Mouse (Mus musculus) liver, embryonic 14.5 days (tissue): ENCODE measurements around the gene Ndufaf3. TPM values are rescaled to one million over a fixed set of nuclear protein-coding genes. Genes with fewer than 3 reads are reported as not detected.

Source experiments
- ATAC-seq: fragments of 200-750 bp; cut with Nextera tagmentation; 2 replicates; pipeline ENCODE4 v1.8.0; 2017; ENCODE audit warnings: moderate number of reproducible peaks, mild to moderate bottlenecking, moderate library complexity; ENCODE audit not compliant: insufficient read depth
- DNase-seq, 3 experiments: peaks; one replicate each; pipeline ENCODE4 v3.0.0-alpha.2; 2012 to 2013; ENCODE audit warnings: low read depth in 3 of 3, low spot score in 3 of 3
- H3K27ac ChIP-seq: fragments of 300-500 bp; sonication (generic); 2 replicates; pipeline ENCODE4 v1.5.1; 2014; ENCODE audit warnings: moderate library complexity, mild to moderate bottlenecking, control low read depth, inconsistent platforms
- H3K27me3 ChIP-seq: fragments of 300-500 bp; sonication (generic); 2 replicates; pipeline ENCODE4 v1.6.1; 2014; ENCODE audit warnings: mild to moderate bottlenecking, low read length, moderate library complexity; ENCODE audit not compliant: control insufficient read depth, insufficient read depth
- H3K36me3 ChIP-seq: fragments of 300-500 bp; sonication (generic); replicated peaks from 2 replicates; pipeline ENCODE4 v1.6.1; 2014; ENCODE audit warnings: low read depth; ENCODE audit not compliant: control insufficient read depth, insufficient read depth
- H3K4me1 ChIP-seq, 2 experiments: fragments of 200-500 bp in 1 of 2; fragments of 300-500 bp in 1 of 2; sonication (generic) in 1 of 2; replicated peaks; 2 replicates each; pipeline ENCODE4 v1.6.1; 2012 to 2014; ENCODE audit warnings: antibody characterized with exemption in 1 of 2, inconsistent platforms in 1 of 2, low read length in 1 of 2; ENCODE audit not compliant: control insufficient read depth in 2 of 2, insufficient read depth in 2 of 2
- H3K4me2 ChIP-seq: fragments of 300-500 bp; sonication (generic); 2 replicates; pipeline ENCODE4 v1.6.1; 2014; ENCODE audit warnings: low read depth, mild to moderate bottlenecking, control low read depth, moderate library complexity
- H3K4me3 ChIP-seq, 2 experiments: fragments of 200-500 bp in 1 of 2; fragments of 300-500 bp in 1 of 2; sonication (generic) in 1 of 2; 2 replicates each; pipeline ENCODE4 v1.5.1; 2012 to 2014; ENCODE audit warnings: low read depth in 2 of 2, low read length in 2 of 2, mild to moderate bottlenecking in 2 of 2, control low read depth in 1 of 2, inconsistent platforms in 1 of 2, moderate library complexity in 1 of 2; ENCODE audit not compliant: insufficient read depth in 1 of 2
- H3K9ac ChIP-seq: fragments of 300-500 bp; sonication (generic); replicated peaks from 2 replicates; pipeline ENCODE4 v1.6.1; 2014; ENCODE audit warnings: mild to moderate bottlenecking, control low read depth, moderate library complexity
- H3K9me3 ChIP-seq: fragments of 300-500 bp; sonication (generic); 2 replicates; pipeline ENCODE4 v1.6.1; 2016; ENCODE audit warnings: low read length, mixed read lengths; ENCODE audit not compliant: control insufficient read depth
- CTCF ChIP-seq: IDR thresholded peaks from 2 replicates; pipeline ENCODE4 v1.5.1; 2016; ENCODE audit warnings: antibody characterized with exemption, low read depth, control low read depth
- EP300 ChIP-seq: IDR thresholded peaks from 2 replicates; pipeline ENCODE4 v1.6.1; 2016; ENCODE audit warnings: antibody characterized with exemption, low read depth
- WGBS: fragments of 180-500 bp; shearing (Covaris S2); extraction: QIAGEN DNeasy Blood & Tissue Kit; methylation state at CpG from one replicate; pipeline ENCODE4 v1.1.7; 2014; ENCODE audit not compliant: insufficient replicate concordance; 5-methylcytosine and 5-hydroxymethylcytosine counted together
- polyA plus RNA-seq, 2 experiments: library from polyadenylated mRNA; depleted of rRNA in 1 of 2; stranded (reverse) in 1 of 2; unstranded in 1 of 2; fragments of >200 nt; fragmentation: Nextera tagmentation in 1 of 2; extraction: Ambion mirVana in 1 of 2; gene quantifications; 2 replicates each; pipeline versions ENCODE4 v1.2.1 to v1.2.3; 2012 to 2014

Ndufaf3 gene
- polyA plus RNA-seq, 2 experiments, result 12.1 to 36.1 TPM

GRCm38 (mm10) chr9:108589229-108589628, 22.0 kb upstream of the Ndufaf3 start:
- no peaks in the 10 kb centered on the region for H3K27me3 ChIP-seq
- no peak for ATAC-seq
- no peaks in the 10 kb centered on the region for H3K9me3 ChIP-seq
- peaks cover 0 to 5% of the 10 kb centered on the region in 2 experiments; a peak in 2 of 4 replicates for H3K4me1 ChIP-seq
- WGBS, result 61% methylated on average over 5 of the region's 5 CpGs
- no peak overlapping the region for H3K4me2 ChIP-seq
- H3K4me3 ChIP-seq, result no peak overlapping the region
- H3K36me3 ChIP-seq, result no peaks in the 10 kb centered on the region
- DNase-seq, result no peak
- no peak overlapping the region for H3K27ac ChIP-seq
- TF ChIP-seq EP300 (no peak), CTCF (peak; percentile 44)
- no peak overlapping the region for H3K9ac ChIP-seq

DNA sequence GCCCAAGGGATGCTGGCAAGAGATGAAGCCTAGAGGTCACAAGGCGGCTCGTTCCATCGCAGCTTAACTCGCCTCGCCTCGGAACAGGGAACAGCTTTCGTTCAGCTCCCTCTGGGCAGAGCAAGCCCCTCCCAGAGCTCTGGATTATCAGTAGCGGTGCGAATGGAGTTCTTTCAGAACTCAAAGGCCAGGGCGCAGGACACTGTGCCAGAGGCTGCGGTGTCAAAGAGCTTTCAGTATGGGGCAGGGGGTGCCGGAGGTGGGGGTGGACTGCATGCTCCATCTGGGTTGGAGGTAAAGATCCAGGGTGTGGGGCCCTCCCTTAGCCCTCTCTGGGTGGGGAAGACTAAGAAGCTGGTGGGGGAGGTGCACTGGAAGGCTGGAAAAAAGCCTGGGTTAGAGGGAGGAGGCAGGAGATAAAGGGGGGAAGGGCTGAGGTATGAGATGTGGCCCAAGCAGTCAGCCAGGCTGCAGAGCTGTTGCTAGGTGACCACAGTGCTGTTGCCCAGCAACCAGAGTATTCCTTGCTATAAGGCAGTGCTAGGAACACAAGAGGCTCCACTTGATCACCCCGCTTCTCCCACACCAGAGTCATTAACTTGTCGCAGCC, 20.4 kb upstream of the Ndufaf3 start:
- no peaks in the 10 kb centered on the region for H3K9me3 ChIP-seq
- no peak overlapping the region for H3K9ac ChIP-seq
- peaks cover 0 to 5% of the 10 kb centered on the region in 2 experiments; a peak in 2 of 4 replicates for H3K4me1 ChIP-seq
- H3K36me3 ChIP-seq, result no peaks in the 10 kb centered on the region
- WGBS, result 38% methylated on average over 14 of the region's 14 CpGs
- H3K4me2 ChIP-seq, result no peak overlapping the region
- TF ChIP-seq EP300, result no peak
- TF ChIP-seq CTCF, result no peak
- no peak for ATAC-seq
- H3K27ac ChIP-seq, result no peak overlapping the region
- H3K4me3 ChIP-seq, result no peak overlapping the region
- no peaks in the 10 kb centered on the region for H3K27me3 ChIP-seq
- DNase-seq, result no peak

DNA sequence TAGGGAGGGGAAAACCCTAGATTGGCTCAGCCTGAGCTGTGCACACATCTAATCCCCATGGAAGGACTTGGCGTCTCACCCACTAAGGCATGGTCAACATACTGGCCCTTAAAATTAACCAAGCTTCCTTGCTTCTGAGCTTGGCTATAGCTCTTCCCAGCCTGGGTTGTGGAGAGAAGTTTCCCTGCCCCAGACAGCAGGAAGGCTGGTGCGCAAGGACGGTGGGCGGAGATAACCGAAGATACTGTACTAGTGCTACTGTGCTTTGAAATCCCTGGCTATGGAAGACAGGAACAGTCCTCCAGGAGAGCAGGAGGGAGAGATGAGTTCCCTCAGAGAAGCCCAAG, 12.1 kb upstream of the Ndufaf3 start:
- peak overlapping the region; percentile 71 for H3K4me2 ChIP-seq
- WGBS, result 68% methylated on average over 5 of the region's 5 CpGs
- no peaks in the 10 kb centered on the region for H3K36me3 ChIP-seq
- peak overlapping the region; percentile 76 to 81; a peak in 3 of 4 replicates for H3K4me3 ChIP-seq
- no peak for TF ChIP-seq EP300
- TF ChIP-seq CTCF, result no peak
- no peak overlapping the region for H3K27ac ChIP-seq
- peak overlapping the region; percentile 80; the same call in 1 of the 2 replicates for H3K9ac ChIP-seq
- ATAC-seq (no peak), DNase-seq (no peak)
- H3K27me3 ChIP-seq, result no peaks in the 10 kb centered on the region
- H3K4me1 ChIP-seq, result peaks cover 3 to 13% of the 10 kb centered on the region in 2 experiments; a peak in 2 of 4 replicates
- no peaks in the 10 kb centered on the region for H3K9me3 ChIP-seq

- Histone ChIP-seq H3K4me1 (peaks cover 3 to 13% of the 10 kb centered on the region in 2 experiments; a peak in 2 of 4 replicates), H3K27ac (peak within 1 kb of the TSS; percentile 38; the same call in 1 of the 2 replicates), H3K9ac (peak within 1 kb of the TSS; percentile 80), H3K4me2 (peak within 1 kb of the TSS; percentile 71), H3K27me3 (no peaks in the 10 kb centered on the region), H3K9me3 (no peaks in the 10 kb centered on the region), H3K4me3 (peak within 1 kb of the TSS; percentile 76 to 81), H3K36me3 (no peaks in the 10 kb centered on the region)
- ATAC-seq, result peak; percentile 91
- 7% methylated on average over 51 of the region's 51 CpGs for WGBS
- TF ChIP-seq EP300, result peak; percentile 40; the same call in 1 of the 2 replicates
- 0 out of 2 replicates have a peak, but pooled peaks have one; percentile 19 for TF ChIP-seq CTCF
- DNase-seq, result peak; percentile 75 to 77 (median 76)
Observed at GRCm38 (mm10) chr9:108578545-108579343, 11.5 kb upstream of the Ndufaf3 start, which contains the start of gene Wdr6. Wdr6 (minus strand) TSS chr9:108578739.
